Mouse (Mus musculus) left cerebral cortex, postnatal 4 days (tissue): Measurements from ENCODE around the gene Zpbp. TPM values are rescaled to one million over a fixed set of nuclear protein-coding genes. Genes with fewer than 3 reads are reported as not detected.

Source experiments
- DNase-seq: peaks from one replicate; pipeline ENCODE4 v3.0.0-alpha.2; 2022
- intact Hi-C: fragments of 180-260 bp; cut with DNase I; formaldehyde crosslinking; loops from one replicate; pipeline ENCODE4 v1.15.1; 2025
- total RNA-seq, 2 experiments: library from RNA; stranded (reverse); gene quantifications; 2 replicates each; pipeline ENCODE4 v1.2.3; 2021

The Zpbp gene
- total RNA-seq: under 1 TPM; 0.81 to 0.82 TPM

GRCm38 (mm10) chr11:11461635-11462560, at the start of gene Zpbp, which contains the start of gene Spata48:
TSS of gene Zpbp (minus strand) at chr11:11462408.
TSS of gene Spata48 (plus strand) at chr11:11462094.
- intact Hi-C loops: loop anchor here (5.0 to 10.0 kb wide), 2 partner anchors 325 to 523 kb away; no protein-coding TSS in a partner anchor
- peak; percentile 90 for DNase-seq

GRCm38 (mm10) chr11:11509413-11509812, 47.2 kb upstream of the Zpbp start:
- no peak for DNase-seq
- intact Hi-C loops: no loop called here

- intact Hi-C loops: no loop called here
- DNase-seq: no peak
Measured at GRCm38 (mm10) chr11:11506187-11506586, 44.0 kb upstream of the Zpbp start.

GRCm38 (mm10) chr11:11499944-11500343, 37.7 kb upstream of the Zpbp start:
- intact Hi-C loops: loop anchor here (5.0 kb wide), 1 partner anchor 287 kb away; no protein-coding TSS in a partner anchor

GRCm38 (mm10) chr11:11495697-11496096, 33.5 kb upstream of the Zpbp start:
- intact Hi-C loops: no loop called here
- DNase-seq: no peak

More at GRCm38 (mm10) chr11:11499944-11500343, 37.7 kb upstream of the Zpbp start:
- DNase-seq: peak; percentile 6

GRCm38 (mm10) chr11:11492044-11492443, 29.8 kb upstream of the Zpbp start:
- DNase-seq: no peak
- intact Hi-C loops: no loop called here

- intact Hi-C loops: no loop called here
Measured at GRCm38 (mm10) chr11:11484378-11484777, 22.2 kb upstream of the Zpbp start.

GRCm38 (mm10) chr11:11468924-11469323, 6.7 kb upstream of the Zpbp start:
- intact Hi-C loops: loop anchor here (10.0 kb wide), 1 partner anchor 516 kb away; no protein-coding TSS in a partner anchor
- DNase-seq: no peak

More at GRCm38 (mm10) chr11:11484378-11484777, 22.2 kb upstream of the Zpbp start:
- no peak for DNase-seq

- no peak for DNase-seq
- intact Hi-C loops: loop anchor here (5.0 to 10.0 kb wide), 2 partner anchors 325 to 522 kb away; no protein-coding TSS in a partner anchor
Measured at GRCm38 (mm10) chr11:11462561-11462890, 318 bp upstream of the Zpbp start.

GRCm38 (mm10) chr11:11455037-11455436, 7.2 kb downstream of the Zpbp start:
- no peak for DNase-seq
- intact Hi-C loops: no loop called here

- intact Hi-C loops: no loop called here
- no peak for DNase-seq
Measured at GRCm38 (mm10) chr11:11417356-11417755, 44.9 kb downstream of the Zpbp start.

- DNase-seq: no peak
- intact Hi-C loops: no loop called here
Measured at GRCm38 (mm10) chr11:11414188-11414587, 48.0 kb downstream of the Zpbp start.

GRCm38 (mm10) chr11:11394686-11395085, 67.5 kb downstream of the Zpbp start:
- DNase-seq: no peak
- intact Hi-C loops: no loop called here

GRCm38 (mm10) chr11:11393164-11393563, 69.0 kb downstream of the Zpbp start:
- intact Hi-C loops: no loop called here
- peak; percentile 0 for DNase-seq

- no peak for DNase-seq
- intact Hi-C loops: no loop called here
Measured at GRCm38 (mm10) chr11:11371305-11371704, 90.9 kb downstream of the Zpbp start.

GRCm38 (mm10) chr11:11283512-11283911, 178.7 kb downstream of the Zpbp start:
- no peak for DNase-seq
- intact Hi-C loops: no loop called here

- intact Hi-C loops: no loop called here
- no peak for DNase-seq
Measured at GRCm38 (mm10) chr11:11280128-11280527, 182.1 kb downstream of the Zpbp start.

GRCm38 (mm10) chr11:11257348-11257747, 204.9 kb downstream of the Zpbp start:
- intact Hi-C loops: no loop called here
- DNase-seq: no peak

- no peak for DNase-seq
- intact Hi-C loops: no loop called here
Measured at GRCm38 (mm10) chr11:11242694-11243377, 219.4 kb downstream of the Zpbp start.

- DNase-seq: no peak
- intact Hi-C loops: no loop called here
Measured at GRCm38 (mm10) chr11:11239346-11239745, 222.9 kb downstream of the Zpbp start.
